Mouse (Mus musculus) liver, embryonic 11.5 days (tissue): Measurements from ENCODE around the gene Pspn. TPM values are rescaled to one million over a fixed set of nuclear protein-coding genes. Genes with fewer than 3 reads are reported as not detected.

ENCODE experiments used
- ATAC-seq: fragments of 200-750 bp; cut with Nextera tagmentation; replicated peaks from 2 replicates; pipeline ENCODE4 v1.8.0; 2017; ENCODE audit warnings: moderate number of reproducible peaks, mild to moderate bottlenecking, moderate TSS enrichment, moderate library complexity; ENCODE audit not compliant: low FRiP score
- DNase-seq: peaks from one replicate; pipeline ENCODE4 v3.0.0-alpha.2; 2017; ENCODE audit warnings: low spot score
- H3K27ac ChIP-seq: fragments of 300-500 bp; sonication (generic); 2 replicates; pipeline ENCODE4 v1.5.1; 2014; ENCODE audit warnings: mild to moderate bottlenecking, low read depth, low read length, control low read depth
- H3K27me3 ChIP-seq: fragments of 300-500 bp; sonication (generic); replicated peaks from 2 replicates; pipeline ENCODE4 v1.6.1; 2014; ENCODE audit warnings: low read length, mixed read lengths; ENCODE audit not compliant: control insufficient read depth, insufficient read depth
- H3K36me3 ChIP-seq: fragments of 300-500 bp; sonication (generic); 2 replicates; pipeline ENCODE4 v1.6.1; 2014; ENCODE audit warnings: mild to moderate bottlenecking, low read length, moderate library complexity, mixed read lengths; ENCODE audit not compliant: control insufficient read depth, insufficient read depth
- H3K4me1 ChIP-seq: fragments of 300-500 bp; sonication (generic); replicated peaks from 2 replicates; pipeline ENCODE4 v1.6.1; 2014; ENCODE audit warnings: low read length, mixed read lengths; ENCODE audit not compliant: control insufficient read depth, insufficient read depth
- H3K4me2 ChIP-seq: fragments of 300-500 bp; sonication (generic); 2 replicates; pipeline ENCODE4 v1.6.1; 2014; ENCODE audit warnings: mild to moderate bottlenecking, control low read depth, moderate library complexity
- H3K4me3 ChIP-seq: fragments of 300-500 bp; sonication (generic); 2 replicates; pipeline ENCODE4 v1.5.1; 2014; ENCODE audit warnings: low read depth, low read length, control low read depth
- H3K9ac ChIP-seq: fragments of 300-500 bp; sonication (generic); 2 replicates; pipeline ENCODE4 v1.6.1; 2014; ENCODE audit warnings: low read depth, low read length, control low read depth
- H3K9me3 ChIP-seq: fragments of 300-500 bp; sonication (generic); 2 replicates; pipeline ENCODE4 v1.6.1; 2016; ENCODE audit warnings: low read length, inconsistent platforms, mixed read lengths; ENCODE audit not compliant: control insufficient read depth
- WGBS: fragments of 180-500 bp; shearing (Covaris S2); extraction: QIAGEN DNeasy Blood & Tissue Kit; methylation state at CpG from one replicate; pipeline ENCODE4 v1.1.7; 2014; 5-methylcytosine and 5-hydroxymethylcytosine counted together
- polyA plus RNA-seq: library from polyadenylated mRNA; unstranded; fragments of >200 nt; fragmentation: Nextera tagmentation; extraction: Ambion mirVana; gene quantifications from 2 replicates; pipeline ENCODE4 v1.2.1, GENCODE M21; 2014

The Pspn gene
- polyA plus RNA-seq, 1 experiment from 2014 or later = not detected

GRCm38 (mm10) chr17:56962642-56963405 is 37.0 kb downstream of the Pspn start:
- DNase-seq (no peak), ATAC-seq (no peak)
- Histone ChIP-seq H3K36me3 (no peaks in the 10 kb centered on the region), H3K9ac (no peak overlapping the region), H3K4me3 (no peak overlapping the region), H3K9me3 (no peaks in the 10 kb centered on the region), H3K27ac (no peak overlapping the region), H3K4me2 (no peak overlapping the region), H3K27me3 (no peaks in the 10 kb centered on the region), H3K4me1 (peaks cover 7% of the 10 kb centered on the region)
- 72% methylated on average over 5 of the region's 5 CpGs for WGBS

- ATAC-seq (no peak), DNase-seq (no peak)
- H3K4me3 ChIP-seq = no peak overlapping the region
- no peak overlapping the region for H3K4me2 ChIP-seq
- no peak overlapping the region for H3K27ac ChIP-seq
- peaks cover 12% of the 10 kb centered on the region for H3K4me1 ChIP-seq
- H3K9me3 ChIP-seq = no peaks in the 10 kb centered on the region
- H3K9ac ChIP-seq = no peak overlapping the region
- no peaks in the 10 kb centered on the region for H3K27me3 ChIP-seq
- 84% methylated on average over 4 of the region's 4 CpGs for WGBS
- no peaks in the 10 kb centered on the region for H3K36me3 ChIP-seq
These were observed 37.9 kb downstream of the Pspn start for GRCm38 (mm10) chr17:56961880-56962279.

DNA sequence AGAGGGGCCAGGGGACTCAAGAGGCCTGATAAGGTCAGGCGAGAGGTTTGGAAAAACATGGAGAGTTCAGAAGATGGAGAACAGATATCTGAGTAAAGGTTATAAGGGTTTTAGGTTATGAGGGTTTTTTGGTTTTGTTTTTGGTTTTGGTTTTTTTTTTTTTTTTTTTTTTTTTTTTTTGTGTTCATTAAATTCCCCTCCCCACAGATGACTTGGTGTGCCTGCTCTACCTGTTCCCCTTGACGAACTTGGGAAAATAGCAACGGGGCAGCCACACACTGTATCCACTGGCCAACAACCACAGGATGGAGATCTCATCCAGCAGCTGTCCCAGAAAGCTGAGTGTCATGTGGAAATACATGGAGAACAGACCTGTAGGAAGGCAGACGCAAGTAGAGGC is 41.2 kb downstream of the Pspn start:
- 69% methylated on average over 4 of the region's 4 CpGs for WGBS
- Histone ChIP-seq H3K36me3 (no peaks in the 10 kb centered on the region), H3K27ac (no peak overlapping the region), H3K9me3 (no peaks in the 10 kb centered on the region), H3K27me3 (no peaks in the 10 kb centered on the region; the same call in none of the 2 replicates), H3K9ac (no peak overlapping the region), H3K4me3 (no peak overlapping the region), H3K4me1 (peaks cover 12% of the 10 kb centered on the region), H3K4me2 (no peak overlapping the region; the same call in 1 of the 2 replicates)
- DNase-seq (no peak), ATAC-seq (no peak)

DNA sequence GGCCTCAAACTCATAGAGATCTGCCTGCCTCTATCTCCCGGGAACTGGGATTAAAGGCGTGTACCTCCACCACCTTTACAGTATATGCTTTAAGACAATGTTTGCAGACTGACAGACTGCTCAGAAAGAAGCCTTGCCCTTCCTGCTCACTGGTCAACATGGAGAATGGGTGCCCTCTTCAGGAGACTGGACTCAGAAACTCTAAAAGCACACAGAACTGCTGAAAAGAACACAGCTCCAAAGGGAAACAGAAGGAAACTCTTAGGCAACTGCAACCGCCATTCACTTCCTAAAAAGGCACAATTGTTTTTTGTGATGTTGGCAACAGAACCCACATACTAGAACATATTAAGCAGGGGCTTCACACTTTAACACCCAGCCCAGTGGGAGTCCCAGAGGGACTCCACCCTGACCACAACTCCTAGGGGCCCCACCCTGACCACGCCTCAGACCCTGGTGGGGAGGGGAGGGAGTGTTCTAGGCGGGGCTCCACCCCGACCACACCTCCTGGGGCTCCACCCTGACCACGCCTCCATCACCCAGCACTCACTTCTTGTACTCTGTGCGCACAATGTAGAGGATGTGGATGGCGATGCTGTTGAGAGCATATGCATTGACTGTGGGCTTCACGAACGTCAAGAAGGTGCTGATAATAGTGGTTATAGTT is 41.9 kb downstream of the Pspn start:
- Histone ChIP-seq H3K36me3 (no peaks in the 10 kb centered on the region), H3K9ac (0 out of 2 replicates have a peak overlapping the region, but pooled peaks have one; percentile 34), H3K27me3 (no peaks in the 10 kb centered on the region; the same call in none of the 2 replicates), H3K27ac (peak overlapping the region; percentile 6; the same call in 1 of the 2 replicates), H3K4me1 (peaks cover 12% of the 10 kb centered on the region), H3K4me3 (0 out of 2 replicates have a peak overlapping the region, but pooled peaks have one; percentile 3), H3K9me3 (no peaks in the 10 kb centered on the region), H3K4me2 (peak overlapping the region; percentile 24)
- WGBS = 17% methylated on average over 11 of the region's 11 CpGs
- DNase-seq = peak; percentile 66
- peak; percentile 98 for ATAC-seq

DNA sequence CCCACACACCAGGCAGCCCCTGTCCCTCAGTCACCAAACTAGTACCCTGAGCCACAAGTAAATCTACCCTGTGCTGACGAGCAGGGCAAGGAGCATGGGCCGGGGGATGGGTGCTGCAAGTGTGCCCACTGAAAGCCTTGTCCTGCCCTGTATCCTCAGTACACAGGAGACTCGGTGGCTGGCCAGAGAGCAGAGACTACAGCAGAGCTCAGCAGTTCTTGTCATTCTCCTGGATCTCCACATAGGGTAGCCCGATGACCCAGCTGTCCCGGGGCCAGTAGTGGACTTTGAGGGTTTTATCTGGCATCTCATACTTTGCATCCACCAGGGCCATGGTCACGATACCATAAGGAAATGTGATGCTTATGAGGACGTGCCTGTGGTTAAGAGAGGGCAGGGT is 44.9 kb downstream of the Pspn start:
- 68% methylated on average over 7 of the region's 7 CpGs for WGBS
- no peak overlapping the region for H3K4me3 ChIP-seq
- ATAC-seq (no peak), DNase-seq (no peak)
- H3K9me3 ChIP-seq = no peaks in the 10 kb centered on the region
- no peaks in the 10 kb centered on the region; the same call in none of the 2 replicates for H3K27me3 ChIP-seq
- no peaks in the 10 kb centered on the region for H3K36me3 ChIP-seq
- no peak overlapping the region for H3K27ac ChIP-seq
- H3K4me1 ChIP-seq = peaks cover 12% of the 10 kb centered on the region
- no peak overlapping the region for H3K9ac ChIP-seq
- H3K4me2 ChIP-seq = no peak overlapping the region

DNA sequence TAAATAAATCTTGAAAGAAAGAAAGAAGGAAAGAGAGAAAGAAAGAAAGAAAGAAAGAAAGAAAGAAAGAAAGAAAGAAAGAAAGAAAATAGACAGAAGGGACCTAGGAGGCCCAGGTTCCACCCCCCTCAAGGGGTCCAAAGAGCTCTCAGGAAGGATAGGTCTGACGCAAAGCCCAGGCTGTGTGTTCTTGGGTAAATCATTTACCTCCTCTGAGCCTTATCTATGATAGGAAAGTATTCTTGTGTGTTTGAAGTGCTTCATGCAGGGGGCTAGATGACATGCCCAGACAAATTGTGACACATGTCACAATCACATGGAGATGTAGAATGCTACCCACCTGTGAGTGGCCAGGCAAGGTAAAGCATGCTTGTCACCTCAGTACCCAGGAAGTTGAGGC is 47.2 kb downstream of the Pspn start:
- no peaks in the 10 kb centered on the region for H3K9me3 ChIP-seq
- no peak overlapping the region for H3K4me3 ChIP-seq
- H3K9ac ChIP-seq = no peak overlapping the region
- H3K4me1 ChIP-seq = peaks cover 4% of the 10 kb centered on the region
- no peaks in the 10 kb centered on the region for H3K36me3 ChIP-seq
- H3K27me3 ChIP-seq = no peaks in the 10 kb centered on the region; the same call in none of the 2 replicates
- no peak overlapping the region for H3K27ac ChIP-seq
- H3K4me2 ChIP-seq = no peak overlapping the region
- no peak for ATAC-seq
- WGBS = 74% methylated on average over 1 of the region's 1 CpGs
- peak; percentile 3 for DNase-seq

DNA sequence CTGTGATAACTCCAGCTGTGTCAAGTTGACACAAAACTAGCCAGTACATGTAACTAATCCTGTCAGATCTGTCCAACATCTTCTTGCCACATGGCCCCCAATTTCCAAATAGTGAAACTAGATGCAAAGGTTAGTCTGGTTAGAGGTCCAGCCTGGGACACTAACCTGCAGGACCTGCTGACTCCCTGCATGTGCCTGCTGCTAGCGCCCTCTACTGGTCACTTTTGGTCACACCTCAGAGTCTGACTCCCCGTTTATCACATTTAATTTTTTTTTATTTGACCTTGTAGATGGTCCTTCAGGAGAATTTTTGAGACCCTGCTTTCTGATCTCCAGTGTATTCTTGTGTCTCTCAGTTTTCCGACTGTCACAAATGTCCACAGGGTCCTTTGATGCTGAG is 48.9 kb downstream of the Pspn start:
- 0 out of 2 replicates have a peak, but pooled peaks have one; percentile 51 for ATAC-seq
- H3K27ac ChIP-seq = no peak overlapping the region
- WGBS = 11% methylated on average over 3 of the region's 3 CpGs
- no peaks in the 10 kb centered on the region for H3K36me3 ChIP-seq
- DNase-seq = peak; percentile 40
- H3K9ac ChIP-seq = no peak overlapping the region
- H3K27me3 ChIP-seq = no peaks in the 10 kb centered on the region; the same call in none of the 2 replicates
- H3K9me3 ChIP-seq = no peaks in the 10 kb centered on the region
- no peak overlapping the region for H3K4me3 ChIP-seq
- H3K4me2 ChIP-seq = no peak overlapping the region
- H3K4me1 ChIP-seq = no peaks in the 10 kb centered on the region
